Mouse (Mus musculus): Measurements from ENCODE around the gene Rln3. TPM values are rescaled to one million over a fixed set of nuclear protein-coding genes. Genes with fewer than 3 reads are reported as not detected.

Rln3 gene
- not detected for polyA plus RNA-seq (2012; fragmentation: generic; extraction: Trizol)
- long read RNA-seq, experiment 1: 0 reads
- long read RNA-seq, experiment 2: 0 reads

- Histone ChIP-seq H3K27me3 (ENCODE audit: control insufficient read depth, insufficient read depth, insufficient read length) (no peaks in the 10 kb centered on the region), H3K79me3 (ENCODE audit: low read depth) (no peaks in the 10 kb centered on the region), H3K36me3 (ENCODE audit: control insufficient read depth, insufficient read depth) (no peaks in the 10 kb centered on the region), H3K4me3 (ENCODE audit: insufficient read depth, poor library complexity, severe bottlenecking) (no peak within 1 kb of the TSS), H3ac (ENCODE audit: control insufficient read depth, insufficient read length, low read depth) (no peak within 1 kb of the TSS), H3K79me2 (ENCODE audit: control insufficient read depth, insufficient read depth) (no peaks in the 10 kb centered on the region)
- TF ChIP-seq CEBPB (IDR thresholded peaks at IDR 0.05; ENCODE audit: low read depth): no peak
- no peak for TF ChIP-seq FOSL1 (IDR thresholded peaks at IDR 0.05; ENCODE audit: insufficient read depth, low read length, poor library complexity, severe bottlenecking)
- no peak for TF ChIP-seq MYOG (IDR thresholded peaks at IDR 0.05; ENCODE audit: control insufficient read depth, extremely low read depth, insufficient read length)
- TF ChIP-seq CTCF (IDR thresholded peaks at IDR 0.05; ENCODE audit: control insufficient read depth, insufficient read depth, insufficient read length): no peak
- no peak for TF ChIP-seq MAX (IDR thresholded peaks at IDR 0.05)
- TF ChIP-seq MYOD1 (IDR thresholded peaks at IDR 0.05; ENCODE audit: control insufficient read depth, insufficient read length, low read depth): no peak
- TF ChIP-seq USF1 (IDR thresholded peaks at IDR 0.05; ENCODE audit: low read depth): no peak
Measured at GRCm38 (mm10) chr8:84044900-84045299, at the start of gene Rln3. Gene Rln3, minus strand, starts transcription at chr8:84045000.

- Histone ChIP-seq H3K79me2 (ENCODE audit: control insufficient read depth, insufficient read depth) (no peaks in the 10 kb centered on the region), H3K4me3 (ENCODE audit: insufficient read depth, poor library complexity, severe bottlenecking) (no peak overlapping the region), H3K36me3 (ENCODE audit: control insufficient read depth, insufficient read depth) (peaks cover 38% of the 10 kb centered on the region), H3K79me3 (ENCODE audit: low read depth) (no peaks in the 10 kb centered on the region), H3ac (ENCODE audit: control insufficient read depth, insufficient read length, low read depth) (no peak overlapping the region), H3K27me3 (ENCODE audit: control insufficient read depth, insufficient read depth, insufficient read length) (no peaks in the 10 kb centered on the region)
- TF ChIP-seq MYOD1 (IDR thresholded peaks at IDR 0.05; ENCODE audit: control insufficient read depth, insufficient read length, low read depth) (no peak), CEBPB (IDR thresholded peaks at IDR 0.05; ENCODE audit: low read depth) (no peak), CTCF (IDR thresholded peaks at IDR 0.05; ENCODE audit: control insufficient read depth, insufficient read depth, insufficient read length) (no peak), MAX (IDR thresholded peaks at IDR 0.05) (no peak), FOSL1 (IDR thresholded peaks at IDR 0.05; ENCODE audit: insufficient read depth, low read length, poor library complexity, severe bottlenecking) (no peak), USF1 (IDR thresholded peaks at IDR 0.05; ENCODE audit: low read depth) (no peak), MYOG (IDR thresholded peaks at IDR 0.05; ENCODE audit: control insufficient read depth, extremely low read depth, insufficient read length) (no peak)
Measured at GRCm38 (mm10) chr8:84090585-84090984, 45.8 kb upstream of the Rln3 start.

- Histone ChIP-seq H3K36me3 (ENCODE audit: control insufficient read depth, insufficient read depth) (peaks cover 38% of the 10 kb centered on the region), H3ac (ENCODE audit: control insufficient read depth, insufficient read length, low read depth) (no peak overlapping the region), H3K79me2 (ENCODE audit: control insufficient read depth, insufficient read depth) (no peaks in the 10 kb centered on the region), H3K27me3 (ENCODE audit: control insufficient read depth, insufficient read depth, insufficient read length) (no peaks in the 10 kb centered on the region), H3K79me3 (ENCODE audit: low read depth) (no peaks in the 10 kb centered on the region), H3K4me3 (ENCODE audit: insufficient read depth, poor library complexity, severe bottlenecking) (no peak overlapping the region)
- TF ChIP-seq MAX (IDR thresholded peaks at IDR 0.05): no peak
- no peak for TF ChIP-seq CEBPB (IDR thresholded peaks at IDR 0.05; ENCODE audit: low read depth)
- TF ChIP-seq MYOG (IDR thresholded peaks at IDR 0.05; ENCODE audit: control insufficient read depth, extremely low read depth, insufficient read length): no peak
- TF ChIP-seq USF1 (IDR thresholded peaks at IDR 0.05; ENCODE audit: low read depth): no peak
- no peak for TF ChIP-seq CTCF (IDR thresholded peaks at IDR 0.05; ENCODE audit: control insufficient read depth, insufficient read depth, insufficient read length)
- no peak for TF ChIP-seq MYOD1 (IDR thresholded peaks at IDR 0.05; ENCODE audit: control insufficient read depth, insufficient read length, low read depth)
- TF ChIP-seq FOSL1 (IDR thresholded peaks at IDR 0.05; ENCODE audit: insufficient read depth, low read length, poor library complexity, severe bottlenecking): no peak
Measured at GRCm38 (mm10) chr8:84089277-84089676, 44.5 kb upstream of the Rln3 start.

- H3K36me3 ChIP-seq (ENCODE audit: control insufficient read depth, insufficient read depth): peaks cover 40% of the 10 kb centered on the region
- TF ChIP-seq FOSL1 (IDR thresholded peaks at IDR 0.05; ENCODE audit: insufficient read depth, low read length, poor library complexity, severe bottlenecking): no peak
- no peak for TF ChIP-seq USF1 (IDR thresholded peaks at IDR 0.05; ENCODE audit: low read depth)
- no peak for TF ChIP-seq MAX (IDR thresholded peaks at IDR 0.05)
- TF ChIP-seq MYOG (IDR thresholded peaks at IDR 0.05; ENCODE audit: control insufficient read depth, extremely low read depth, insufficient read length): no peak
- TF ChIP-seq CTCF (IDR thresholded peaks at IDR 0.05; ENCODE audit: control insufficient read depth, insufficient read depth, insufficient read length): no peak
- TF ChIP-seq CEBPB (IDR thresholded peaks at IDR 0.05; ENCODE audit: low read depth): no peak
- H3ac ChIP-seq (ENCODE audit: control insufficient read depth, insufficient read length, low read depth): no peak overlapping the region
- H3K4me3 ChIP-seq (ENCODE audit: insufficient read depth, poor library complexity, severe bottlenecking): no peak overlapping the region
- H3K79me3 ChIP-seq (ENCODE audit: low read depth): no peaks in the 10 kb centered on the region
- H3K79me2 ChIP-seq (ENCODE audit: control insufficient read depth, insufficient read depth): no peaks in the 10 kb centered on the region
- no peaks in the 10 kb centered on the region for H3K27me3 ChIP-seq (ENCODE audit: control insufficient read depth, insufficient read depth, insufficient read length)
Measured at GRCm38 (mm10) chr8:84087821-84088220, 43.0 kb upstream of the Rln3 start.

- peaks cover 36% of the 10 kb centered on the region for H3K36me3 ChIP-seq (ENCODE audit: control insufficient read depth, insufficient read depth)
- no peak overlapping the region for H3ac ChIP-seq (ENCODE audit: control insufficient read depth, insufficient read length, low read depth)
- H3K79me2 ChIP-seq (ENCODE audit: control insufficient read depth, insufficient read depth): no peaks in the 10 kb centered on the region
- no peak for TF ChIP-seq MAX (IDR thresholded peaks at IDR 0.05)
- TF ChIP-seq CEBPB (IDR thresholded peaks at IDR 0.05; ENCODE audit: low read depth): no peak
- no peak for TF ChIP-seq MYOG (IDR thresholded peaks at IDR 0.05; ENCODE audit: control insufficient read depth, extremely low read depth, insufficient read length)
- TF ChIP-seq MYOD1 (IDR thresholded peaks at IDR 0.05; ENCODE audit: control insufficient read depth, insufficient read length, low read depth): no peak
- no peak for TF ChIP-seq USF1 (IDR thresholded peaks at IDR 0.05; ENCODE audit: low read depth)
- no peak for TF ChIP-seq CTCF (IDR thresholded peaks at IDR 0.05; ENCODE audit: control insufficient read depth, insufficient read depth, insufficient read length)
- TF ChIP-seq FOSL1 (IDR thresholded peaks at IDR 0.05; ENCODE audit: insufficient read depth, low read length, poor library complexity, severe bottlenecking): no peak
- no peaks in the 10 kb centered on the region for H3K79me3 ChIP-seq (ENCODE audit: low read depth)
- H3K4me3 ChIP-seq (ENCODE audit: insufficient read depth, poor library complexity, severe bottlenecking): no peak overlapping the region
- no peaks in the 10 kb centered on the region for H3K27me3 ChIP-seq (ENCODE audit: control insufficient read depth, insufficient read depth, insufficient read length)
Measured at GRCm38 (mm10) chr8:84087156-84087555, 42.4 kb upstream of the Rln3 start.

All from C2C12 (cell line).